Mouse (Mus musculus) ES-E14 (cell line): ENCODE measurements around the gene Prrg1.

Experiments
- HCFC1 ChIP-seq: IDR thresholded peaks from 2 replicates; pipeline ENCODE4 v1.6.1; 2012; ENCODE audit warnings: low read length, inconsistent platforms, borderline replicate concordance; ENCODE audit not compliant: insufficient read depth
- ZC3H11A ChIP-seq: IDR thresholded peaks from 2 replicates; pipeline ENCODE4 v1.6.1; 2012; ENCODE audit warnings: low read depth, mild to moderate bottlenecking, inconsistent platforms, low read length, borderline replicate concordance

DNA sequence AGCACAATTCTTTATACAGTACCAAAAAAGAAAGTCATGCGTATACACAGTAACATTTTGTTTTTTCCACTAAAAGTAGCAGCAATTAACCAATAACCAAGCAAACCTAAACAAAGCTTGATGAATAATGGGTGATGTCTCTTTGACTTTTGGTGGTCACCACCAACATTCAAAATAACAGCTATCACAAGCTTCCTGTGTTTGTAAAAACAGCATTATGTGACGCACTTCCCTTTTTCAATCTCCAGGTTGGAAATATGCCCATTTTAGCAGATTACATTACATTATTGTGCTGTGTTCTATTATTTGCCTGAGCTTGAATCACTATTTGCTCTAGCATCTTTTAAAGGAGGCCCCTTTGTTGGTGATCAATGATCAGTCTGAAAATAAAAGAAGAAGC, 65.4 kb downstream of the Prrg1 start:
- TF ChIP-seq HCFC1 (no peak), ZC3H11A (no peak)
